Mouse (Mus musculus): ENCODE data around the gene Naalad2. TPM values are rescaled to one million over a fixed set of nuclear protein-coding genes. Genes with fewer than 3 reads are reported as not detected.

Gene Naalad2
- polyA plus RNA-seq, 1 experiment: 0.98 TPM

DNA sequence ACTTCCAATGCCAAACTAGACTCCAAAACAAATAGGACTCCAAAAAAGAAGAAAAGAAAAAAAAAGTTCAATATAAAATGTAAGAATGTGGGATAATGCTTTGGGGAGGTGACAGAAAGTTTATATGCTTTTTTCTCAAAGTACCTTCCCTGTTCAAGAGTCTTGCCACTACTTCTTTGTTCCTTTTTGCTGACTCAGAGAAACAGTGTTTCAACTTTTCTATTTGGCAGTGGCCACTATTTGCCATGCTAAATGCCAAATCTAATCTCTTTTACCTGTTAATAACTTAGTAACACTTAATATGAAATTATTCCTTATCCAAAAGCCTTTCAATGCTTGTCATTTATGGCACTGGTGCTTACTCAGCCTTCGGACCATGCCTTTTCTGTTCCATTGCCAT lies 126.9 kb downstream of the Naalad2 start:
- TF ChIP-seq POLR2A (IDR thresholded peaks at IDR 0.05; ENCODE audit: borderline replicate concordance, insufficient read depth, low read length) (no peak), CTCF (IDR thresholded peaks at IDR 0.05; ENCODE audit: borderline replicate concordance, insufficient read depth, low read depth, low read length) (no peak)
- no peak for DNase-seq
- WGBS: 82% methylated on average over 1 of the region's 1 CpGs
- Histone ChIP-seq H3K27me3 (ENCODE audit: control insufficient read depth, insufficient read depth, low read length) (no peaks in the 10 kb centered on the region), H3K4me3 (replicated peaks; ENCODE audit: insufficient read depth, low read depth, low read length) (no peak overlapping the region), H3K27ac (ENCODE audit: insufficient read depth, low read length) (no peak overlapping the region), H3K4me1 (ENCODE audit: control insufficient read depth, insufficient read depth, low read length) (no peaks in the 10 kb centered on the region)

Other genes starting within 250 kb of the Naalad2 start
- 43.0 and 52.3 TPM in 2 replicates for gene Chordc1, start 110.9 kb downstream of the Naalad2 start, polyA plus RNA-seq (2012; rRNA removed)
- gene Ubtfl1, start 1.4 kb upstream of the Naalad2 start, polyA plus RNA-seq (2012; rRNA removed): not detected in 2 replicates
- gene Mbd3l2, start 27.7 kb upstream of the Naalad2 start, polyA plus RNA-seq (2012; rRNA removed): not detected in 2 replicates
- 1.0 and 1.6 TPM in 2 replicates for gene Zfp558, start 75.3 kb upstream of the Naalad2 start, polyA plus RNA-seq (2012; rRNA removed)
- not detected in 2 replicates for gene Mbd3l1, start 75.4 kb upstream of the Naalad2 start, polyA plus RNA-seq (2012; rRNA removed)

Data from cerebellum, adult 2 months (tissue).